Mouse (Mus musculus) heart, postnatal 10 days (tissue): Measurements from ENCODE around the gene Rsbn1l. TPM values are rescaled to one million over a fixed set of nuclear protein-coding genes. Genes with fewer than 3 reads are reported as not detected.

Experiments used
- DNase-seq, 2 experiments: peaks; one replicate each; pipeline ENCODE4 v3.0.0; 2021
- intact Hi-C: fragments of 180-260 bp; cut with DNase I; formaldehyde crosslinking; loops from one replicate; pipeline ENCODE4 v1.15.1; 2025
- total RNA-seq, 2 experiments: library from RNA; stranded (reverse); gene quantifications; 2 replicates each; pipeline ENCODE4 v1.2.3; 2021

Gene Rsbn1l
- total RNA-seq, 2 experiments from 2014 or later: 17.0 to 20.1 TPM

GRCm38 (mm10) chr5:20913372-20914275 is 42.6 kb downstream of the Rsbn1l start:
- intact Hi-C loops: loop anchor here (2.0 to 10.0 kb wide), 4 partner anchors 37 to 349 kb away; no protein-coding TSS in a partner anchor
- DNase-seq: peak; percentile 64 to 79

GRCm38 (mm10) chr5:20911741-20912140 is 44.5 kb downstream of the Rsbn1l start:
- intact Hi-C loops: loop anchor here (2.0 to 10.0 kb wide), 4 partner anchors 39 to 351 kb away; no protein-coding TSS in a partner anchor
- no peak for DNase-seq

GRCm38 (mm10) chr5:20906191-20906590 is 50.0 kb downstream of the Rsbn1l start:
- intact Hi-C loops: no loop called here
- DNase-seq: no peak

GRCm38 (mm10) chr5:20905437-20905836 is 50.8 kb downstream of the Rsbn1l start:
- intact Hi-C loops: no loop called here
- no peak for DNase-seq

- intact Hi-C loops: no loop called here
- no peak for DNase-seq
These were observed 51.6 kb downstream of the Rsbn1l start for GRCm38 (mm10) chr5:20904647-20905046.

GRCm38 (mm10) chr5:20897446-20898167 is 58.6 kb downstream of the Rsbn1l start:
- intact Hi-C loops: no loop called here
- no peak for DNase-seq

- intact Hi-C loops: loop anchor here (5.0 kb wide), 1 partner anchor 182 kb away; no protein-coding TSS in a partner anchor
- no peak for DNase-seq
These were observed 72.1 kb downstream of the Rsbn1l start for GRCm38 (mm10) chr5:20884036-20884620.

GRCm38 (mm10) chr5:20881915-20882800 is 74.0 kb downstream of the Rsbn1l start, which contains the start of the genes Phtf2 and Tmem60:
Phtf2 (minus strand) TSS chr5:20882124.
Tmem60 (plus strand) TSS chr5:20882191.
- DNase-seq: peak; percentile 99
- intact Hi-C loops: loop anchor here (2.0 to 5.0 kb wide), 3 partner anchors 69 to 763 kb away; partner anchors contain the start of genes Armc10 and Fbxl13

- peak; percentile 66 for DNase-seq
- intact Hi-C loops: loop anchor here (5.0 kb wide), 1 partner anchor 179 kb away; no protein-coding TSS in a partner anchor
These were observed 75.1 kb downstream of the Rsbn1l start for GRCm38 (mm10) chr5:20880797-20881775.

GRCm38 (mm10) chr5:20880386-20880785 is 75.8 kb downstream of the Rsbn1l start:
- intact Hi-C loops: loop anchor here (5.0 kb wide), 1 partner anchor 178 kb away; no protein-coding TSS in a partner anchor
- peak; percentile 14 to 23 for DNase-seq

GRCm38 (mm10) chr5:20876934-20877426 is 79.2 kb downstream of the Rsbn1l start:
- intact Hi-C loops: loop anchor here (5.0 kb wide), 1 partner anchor 65 kb away; no protein-coding TSS in a partner anchor
- DNase-seq: no peak

GRCm38 (mm10) chr5:20873146-20873545 is 83.1 kb downstream of the Rsbn1l start:
- intact Hi-C loops: no loop called here
- no peak for DNase-seq

GRCm38 (mm10) chr5:20865193-20865755 is 90.9 kb downstream of the Rsbn1l start:
- intact Hi-C loops: no loop called here
- DNase-seq: no peak

- no peak for DNase-seq
- intact Hi-C loops: no loop called here
These were observed 91.8 kb downstream of the Rsbn1l start for GRCm38 (mm10) chr5:20864216-20864969.

- no peak for DNase-seq
- intact Hi-C loops: no loop called here
These were observed 94.3 kb downstream of the Rsbn1l start for GRCm38 (mm10) chr5:20861901-20862300.

- no peak for DNase-seq
- intact Hi-C loops: no loop called here
These were observed 95.6 kb downstream of the Rsbn1l start for GRCm38 (mm10) chr5:20860565-20860964.

GRCm38 (mm10) chr5:20858404-20858803 is 97.8 kb downstream of the Rsbn1l start:
- no peak for DNase-seq
- intact Hi-C loops: no loop called here
